Mouse (Mus musculus): ENCODE results near the gene Sh3bgrl.

The Sh3bgrl gene

GRCm38 (mm10) chrX:109145779-109146178 is 50.6 kb downstream of the Sh3bgrl start:
- Histone ChIP-seq H3K36me3 (ENCODE audit: control insufficient read depth, insufficient read depth, low read length, poor library complexity, severe bottlenecking) (no peaks in the 10 kb centered on the region), H3K27me3 (ENCODE audit: control insufficient read depth, insufficient read depth, low read length, poor library complexity, severe bottlenecking) (no peaks in the 10 kb centered on the region)
- no peak for DNase-seq (ENCODE audit: low read depth, low spot score)

GRCm38 (mm10) chrX:109147108-109147507 is 51.9 kb downstream of the Sh3bgrl start:
- H3K36me3 ChIP-seq (ENCODE audit: control insufficient read depth, insufficient read depth, low read length, poor library complexity, severe bottlenecking): no peaks in the 10 kb centered on the region
- H3K27me3 ChIP-seq (ENCODE audit: control insufficient read depth, insufficient read depth, low read length, poor library complexity, severe bottlenecking): no peaks in the 10 kb centered on the region
- DNase-seq (ENCODE audit: low read depth, low spot score): peak; percentile 8

- DNase-seq (ENCODE audit: low read depth, low spot score): no peak
- H3K36me3 ChIP-seq (ENCODE audit: control insufficient read depth, insufficient read depth, low read length, poor library complexity, severe bottlenecking): no peaks in the 10 kb centered on the region
- H3K27me3 ChIP-seq (ENCODE audit: control insufficient read depth, insufficient read depth, low read length, poor library complexity, severe bottlenecking): no peaks in the 10 kb centered on the region
Observed at GRCm38 (mm10) chrX:109151228-109151627, 56.1 kb downstream of the Sh3bgrl start.

- no peak for DNase-seq (ENCODE audit: low read depth, low spot score)
- Histone ChIP-seq H3K27me3 (ENCODE audit: control insufficient read depth, insufficient read depth, low read length, poor library complexity, severe bottlenecking) (no peaks in the 10 kb centered on the region), H3K36me3 (ENCODE audit: control insufficient read depth, insufficient read depth, low read length, poor library complexity, severe bottlenecking) (no peaks in the 10 kb centered on the region)
Observed at GRCm38 (mm10) chrX:109160326-109160725, 65.2 kb downstream of the Sh3bgrl start.

- Histone ChIP-seq H3K36me3 (ENCODE audit: control insufficient read depth, insufficient read depth, low read length, poor library complexity, severe bottlenecking) (no peaks in the 10 kb centered on the region), H3K27me3 (ENCODE audit: control insufficient read depth, insufficient read depth, low read length, poor library complexity, severe bottlenecking) (no peaks in the 10 kb centered on the region)
- DNase-seq (ENCODE audit: low read depth, low spot score): no peak
Observed at GRCm38 (mm10) chrX:109160901-109161300, 65.7 kb downstream of the Sh3bgrl start.

GRCm38 (mm10) chrX:109175038-109175437 is 79.9 kb downstream of the Sh3bgrl start:
- no peaks in the 10 kb centered on the region for H3K27me3 ChIP-seq (ENCODE audit: control insufficient read depth, insufficient read depth, low read length, poor library complexity, severe bottlenecking)
- H3K36me3 ChIP-seq (ENCODE audit: control insufficient read depth, insufficient read depth, low read length, poor library complexity, severe bottlenecking): no peaks in the 10 kb centered on the region
- DNase-seq (ENCODE audit: low read depth, low spot score): no peak

- H3K36me3 ChIP-seq (ENCODE audit: control insufficient read depth, insufficient read depth, low read length, poor library complexity, severe bottlenecking): no peaks in the 10 kb centered on the region
- H3K27me3 ChIP-seq (ENCODE audit: control insufficient read depth, insufficient read depth, low read length, poor library complexity, severe bottlenecking): no peaks in the 10 kb centered on the region
- DNase-seq (ENCODE audit: low read depth, low spot score): no peak
Observed at GRCm38 (mm10) chrX:109175470-109175869, 80.3 kb downstream of the Sh3bgrl start.

- Histone ChIP-seq H3K27me3 (ENCODE audit: control insufficient read depth, insufficient read depth, low read length, poor library complexity, severe bottlenecking) (no peaks in the 10 kb centered on the region), H3K36me3 (ENCODE audit: control insufficient read depth, insufficient read depth, low read length, poor library complexity, severe bottlenecking) (no peaks in the 10 kb centered on the region)
- no peak for DNase-seq (ENCODE audit: low read depth, low spot score)
Observed at GRCm38 (mm10) chrX:109184706-109185478, 89.7 kb downstream of the Sh3bgrl start.

GRCm38 (mm10) chrX:109189607-109190006 is 94.4 kb downstream of the Sh3bgrl start:
- DNase-seq (ENCODE audit: low read depth, low spot score): no peak
- no peaks in the 10 kb centered on the region for H3K27me3 ChIP-seq (ENCODE audit: control insufficient read depth, insufficient read depth, low read length, poor library complexity, severe bottlenecking)
- H3K36me3 ChIP-seq (ENCODE audit: control insufficient read depth, insufficient read depth, low read length, poor library complexity, severe bottlenecking): no peaks in the 10 kb centered on the region

GRCm38 (mm10) chrX:109190969-109191368 is 95.8 kb downstream of the Sh3bgrl start:
- Histone ChIP-seq H3K36me3 (ENCODE audit: control insufficient read depth, insufficient read depth, low read length, poor library complexity, severe bottlenecking) (no peaks in the 10 kb centered on the region), H3K27me3 (ENCODE audit: control insufficient read depth, insufficient read depth, low read length, poor library complexity, severe bottlenecking) (no peaks in the 10 kb centered on the region)
- DNase-seq (ENCODE audit: low read depth, low spot score): peak; percentile 49

GRCm38 (mm10) chrX:109191436-109191835 is 96.3 kb downstream of the Sh3bgrl start:
- DNase-seq (ENCODE audit: low read depth, low spot score): peak; percentile 27
- no peaks in the 10 kb centered on the region for H3K36me3 ChIP-seq (ENCODE audit: control insufficient read depth, insufficient read depth, low read length, poor library complexity, severe bottlenecking)
- no peaks in the 10 kb centered on the region for H3K27me3 ChIP-seq (ENCODE audit: control insufficient read depth, insufficient read depth, low read length, poor library complexity, severe bottlenecking)

- Histone ChIP-seq H3K27me3 (ENCODE audit: control insufficient read depth, insufficient read depth, low read length, poor library complexity, severe bottlenecking) (no peaks in the 10 kb centered on the region), H3K36me3 (ENCODE audit: control insufficient read depth, insufficient read depth, low read length, poor library complexity, severe bottlenecking) (no peaks in the 10 kb centered on the region)
- peak; percentile 87 for DNase-seq (ENCODE audit: low read depth, low spot score)
Observed at GRCm38 (mm10) chrX:109196468-109196867, 101.3 kb downstream of the Sh3bgrl start, which contains the start of gene Gm6377. Gene Gm6377 (plus strand): TSS chrX:109196756.

GRCm38 (mm10) chrX:109207843-109208242 is 112.7 kb downstream of the Sh3bgrl start:
- peak; percentile 68 for DNase-seq (ENCODE audit: low read depth, low spot score)
- Histone ChIP-seq H3K36me3 (ENCODE audit: control insufficient read depth, insufficient read depth, low read length, poor library complexity, severe bottlenecking) (no peaks in the 10 kb centered on the region), H3K27me3 (ENCODE audit: control insufficient read depth, insufficient read depth, low read length, poor library complexity, severe bottlenecking) (no peaks in the 10 kb centered on the region)

- no peaks in the 10 kb centered on the region for H3K36me3 ChIP-seq (ENCODE audit: control insufficient read depth, insufficient read depth, low read length, poor library complexity, severe bottlenecking)
- no peak for DNase-seq (ENCODE audit: low read depth, low spot score)
- no peaks in the 10 kb centered on the region for H3K27me3 ChIP-seq (ENCODE audit: control insufficient read depth, insufficient read depth, low read length, poor library complexity, severe bottlenecking)
Observed at GRCm38 (mm10) chrX:109228720-109229119, 133.6 kb downstream of the Sh3bgrl start.

- H3K36me3 ChIP-seq (ENCODE audit: control insufficient read depth, insufficient read depth, low read length, poor library complexity, severe bottlenecking): no peaks in the 10 kb centered on the region
- no peak for DNase-seq (ENCODE audit: low read depth, low spot score)
- no peaks in the 10 kb centered on the region for H3K27me3 ChIP-seq (ENCODE audit: control insufficient read depth, insufficient read depth, low read length, poor library complexity, severe bottlenecking)
Observed at GRCm38 (mm10) chrX:109235383-109236036, 140.3 kb downstream of the Sh3bgrl start.
